Mouse (Mus musculus): Measurements from ENCODE around the gene Iffo2.

DNA sequence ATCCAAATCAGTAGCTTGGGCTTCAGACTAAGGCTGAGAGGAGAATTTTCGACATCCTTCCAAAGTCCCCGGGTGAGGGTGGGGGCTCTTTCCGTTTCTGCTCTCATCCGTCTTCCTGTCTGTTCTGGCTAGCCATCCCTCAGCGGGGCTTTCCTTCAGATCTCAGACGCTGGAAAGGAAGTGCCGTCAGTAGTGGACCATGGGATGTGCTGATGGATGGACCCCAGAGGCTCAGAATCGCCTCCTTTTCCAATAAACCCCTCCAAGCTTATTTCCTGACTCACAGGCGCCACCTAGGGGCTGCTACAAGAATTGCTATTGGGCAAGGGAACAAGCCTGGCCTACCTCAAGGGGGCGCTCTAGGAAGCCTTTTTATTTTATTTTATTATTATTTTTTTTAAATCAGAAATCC, 81.2 kb downstream of the Iffo2 start:
- TF ChIP-seq CTCF (IDR thresholded peaks at IDR 0.05; ENCODE audit: insufficient read depth, low read depth, low read length), result peak; percentile 85
- TF ChIP-seq POLR2A (IDR thresholded peaks at IDR 0.05; ENCODE audit: insufficient read depth, low read depth, low read length), result no peak

Data from olfactory bulb, adult 2 months (tissue).